Mouse (Mus musculus) lung, adult 18-20 months (tissue): Measurements from ENCODE around the gene Zfp367.

ENCODE experiments used
- DNase-seq, 2 experiments: peaks; one replicate each; pipeline ENCODE4 v3.0.0; 2022; ENCODE audit warnings: mixed read lengths in 2 of 2

The Zfp367 gene

DNA sequence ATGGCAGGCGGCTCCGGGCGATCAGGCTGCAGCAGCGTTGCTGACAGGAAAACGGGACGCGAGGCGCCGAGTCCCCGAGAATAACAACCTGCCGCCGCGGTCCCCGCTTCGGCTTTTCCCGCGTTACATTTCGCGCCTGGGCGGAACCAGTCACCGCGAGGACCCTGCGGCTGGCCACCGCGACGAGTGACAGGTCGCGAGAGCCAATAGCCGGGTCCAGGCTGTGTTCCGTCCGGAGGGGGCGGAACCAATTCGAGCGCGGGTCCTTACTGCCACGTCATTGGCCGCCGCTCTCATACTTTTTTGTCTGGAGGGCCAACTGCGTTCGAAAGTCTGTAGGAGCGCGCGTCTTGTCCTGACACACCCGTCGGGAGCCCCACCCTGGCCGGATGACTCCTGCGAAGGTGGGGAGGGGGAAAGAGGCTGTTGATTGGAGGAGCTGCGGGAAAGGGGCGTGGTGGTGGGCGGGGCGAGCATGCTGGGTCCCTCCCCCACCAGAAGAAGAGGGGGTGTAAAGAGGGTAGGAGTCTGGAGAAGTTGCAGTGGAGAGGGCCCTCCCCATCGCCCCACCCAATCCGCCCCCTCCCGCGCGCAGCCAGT is at the start of gene Zfp367:
Zfp367 (minus strand) TSS at position 120 of the 600 bp plus-strand sequence.
- peak; percentile 100 for DNase-seq

DNA sequence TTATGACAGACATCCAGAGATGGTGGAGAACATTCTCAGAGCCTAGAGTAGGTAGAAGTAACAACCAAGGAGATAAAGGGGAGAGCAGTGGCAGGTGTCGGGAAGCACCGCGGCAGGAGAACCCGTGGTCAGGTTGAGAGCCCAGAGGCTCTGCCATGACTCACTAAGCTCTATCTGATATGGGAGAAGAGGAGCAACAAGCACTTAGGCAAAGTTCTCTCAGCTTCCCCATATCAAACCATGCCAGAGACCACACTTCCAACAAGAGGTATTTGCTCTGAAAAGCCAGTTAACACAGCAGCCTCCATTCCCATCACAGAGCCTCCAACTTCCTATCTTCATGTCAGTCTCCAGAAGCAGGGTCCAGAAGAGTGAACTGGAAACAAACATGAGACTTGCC is 47.9 kb upstream of the Zfp367 start:
- DNase-seq = no peak

DNA sequence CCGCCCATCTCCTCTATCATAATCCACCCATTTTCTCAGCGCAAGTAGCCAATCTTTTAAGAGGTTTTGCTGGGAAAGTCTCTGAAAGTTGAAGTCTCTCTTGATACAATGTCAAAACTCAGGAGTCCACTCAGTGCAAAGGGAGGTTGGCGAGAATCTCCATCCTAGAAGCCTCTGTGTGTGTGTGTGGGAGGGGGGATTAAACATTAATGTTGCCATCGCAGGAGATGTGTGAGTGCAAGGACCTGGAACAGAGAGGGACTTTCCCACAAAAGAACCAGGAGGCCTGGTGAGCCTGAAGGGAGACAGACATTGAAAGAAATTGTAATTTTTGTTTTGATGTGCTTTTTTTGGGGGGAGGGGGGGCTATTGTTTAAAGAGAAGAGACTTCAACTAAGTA is 45.3 kb upstream of the Zfp367 start:
- no peak for DNase-seq

DNA sequence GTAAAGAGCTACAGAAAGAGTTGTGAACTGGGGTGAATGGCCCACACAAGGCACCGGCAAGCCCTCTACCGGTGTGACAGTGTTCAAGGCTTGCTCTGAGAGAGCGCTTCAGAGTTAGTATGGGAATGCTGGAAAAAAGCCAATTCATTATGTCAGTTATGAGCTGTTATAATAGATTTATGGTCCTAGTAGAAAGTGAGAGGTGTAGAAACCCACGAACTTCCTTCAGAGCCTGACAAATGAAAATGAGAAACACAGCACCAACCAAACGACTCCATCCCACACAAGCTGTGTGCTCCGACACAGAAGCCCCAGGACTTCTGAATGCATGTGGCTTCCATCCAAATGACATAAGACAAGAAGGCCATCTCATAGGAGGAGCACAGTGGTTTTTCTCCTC is 44.9 kb upstream of the Zfp367 start:
- DNase-seq = no peak

DNA sequence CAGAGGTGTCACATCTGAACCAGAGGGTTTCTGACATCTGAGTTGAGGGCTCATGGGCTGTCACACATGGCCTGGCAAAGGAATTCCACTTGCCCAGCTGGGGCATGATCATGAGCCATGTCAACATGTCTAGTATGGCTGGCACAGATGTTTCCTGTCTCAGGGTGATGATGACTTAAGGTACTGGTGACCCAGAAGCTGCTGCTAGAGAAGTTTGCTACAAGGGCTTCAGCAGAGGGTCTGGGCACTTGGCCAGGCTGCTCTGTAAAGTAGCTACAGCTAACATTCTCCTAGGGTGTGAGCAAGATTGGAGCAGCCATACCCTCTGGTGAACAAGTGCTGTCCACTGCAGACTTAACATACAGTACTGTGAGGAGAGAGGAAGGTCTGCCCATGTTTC is 34.1 kb upstream of the Zfp367 start:
- DNase-seq = no peak

DNA sequence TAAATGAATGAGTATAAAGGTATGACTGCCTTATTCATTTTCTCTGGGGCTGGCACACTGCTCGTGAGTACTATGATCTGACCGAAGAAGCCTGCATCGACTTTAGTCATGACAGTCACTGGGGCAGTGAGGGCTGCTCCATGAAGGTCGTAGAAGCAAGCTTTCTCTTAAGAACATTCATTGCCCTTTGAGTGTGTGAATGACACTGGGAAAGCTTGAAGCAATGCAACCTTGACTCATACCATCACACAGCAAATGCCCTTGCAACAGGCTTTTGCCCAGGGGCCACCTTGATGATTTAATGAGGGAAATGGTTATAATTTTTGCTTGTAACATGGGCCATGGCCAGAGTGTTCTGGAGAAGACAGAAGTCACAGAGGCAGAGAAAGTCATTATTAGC is 33.5 kb upstream of the Zfp367 start:
- no peak for DNase-seq

DNA sequence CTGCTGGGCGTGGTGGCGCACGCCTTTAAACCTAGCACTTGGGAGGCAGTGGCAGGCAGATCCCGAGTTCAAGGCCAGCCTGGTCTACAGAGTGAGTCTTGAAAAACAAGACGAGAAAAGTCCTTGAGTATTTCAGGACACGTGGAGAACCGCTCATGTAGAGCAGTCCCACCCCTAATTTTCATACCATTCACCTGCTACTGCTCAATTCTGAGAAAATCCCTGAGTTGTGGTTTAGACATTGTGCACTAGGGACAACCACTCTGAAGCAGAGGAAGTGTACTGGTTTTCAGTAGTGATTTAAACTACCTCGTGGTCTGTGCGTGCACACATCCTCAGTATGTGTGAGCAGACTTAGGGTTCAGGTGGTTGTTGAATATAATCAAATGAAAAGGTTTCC is 32.6 kb upstream of the Zfp367 start:
- DNase-seq = no peak

DNA sequence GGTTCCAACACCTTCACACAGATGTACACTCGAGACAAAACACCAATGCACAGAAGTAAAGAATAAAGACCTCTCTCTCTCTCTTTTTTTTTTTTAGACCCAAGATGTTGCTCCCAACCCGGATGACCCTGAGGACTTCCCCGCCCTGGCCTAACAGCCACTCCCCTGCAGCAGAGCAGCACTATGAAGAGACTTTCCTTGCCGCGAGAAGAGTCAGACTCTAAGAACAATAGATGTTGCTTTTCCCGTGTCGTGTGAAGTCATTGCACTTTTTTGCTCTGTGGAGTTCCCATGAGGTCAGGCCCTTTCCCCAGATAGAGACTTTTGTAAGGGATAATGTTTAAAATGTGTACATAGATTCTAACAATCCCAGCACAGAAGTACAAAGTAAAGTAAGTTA is 32.2 kb upstream of the Zfp367 start:
- no peak for DNase-seq

DNA sequence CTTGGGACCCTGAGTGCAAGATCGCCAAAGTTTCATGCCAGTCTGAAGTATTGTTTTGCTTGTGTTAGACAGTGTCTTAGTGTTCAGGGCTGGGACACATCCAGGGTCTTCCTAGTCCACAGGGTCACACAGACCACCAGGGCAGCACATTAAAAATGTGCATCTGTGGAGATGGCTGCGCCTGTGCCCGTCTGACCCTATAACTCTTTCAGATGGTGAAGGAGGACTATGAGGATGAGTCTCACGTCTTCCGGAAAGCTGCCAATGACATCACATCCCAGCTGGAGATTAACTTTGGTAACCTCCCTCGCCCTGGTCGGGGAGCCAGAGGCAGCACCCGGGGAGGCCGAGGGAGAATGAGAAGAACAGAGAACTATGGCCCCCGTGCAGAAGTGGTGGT is 31.4 kb upstream of the Zfp367 start:
- no peak for DNase-seq

DNA sequence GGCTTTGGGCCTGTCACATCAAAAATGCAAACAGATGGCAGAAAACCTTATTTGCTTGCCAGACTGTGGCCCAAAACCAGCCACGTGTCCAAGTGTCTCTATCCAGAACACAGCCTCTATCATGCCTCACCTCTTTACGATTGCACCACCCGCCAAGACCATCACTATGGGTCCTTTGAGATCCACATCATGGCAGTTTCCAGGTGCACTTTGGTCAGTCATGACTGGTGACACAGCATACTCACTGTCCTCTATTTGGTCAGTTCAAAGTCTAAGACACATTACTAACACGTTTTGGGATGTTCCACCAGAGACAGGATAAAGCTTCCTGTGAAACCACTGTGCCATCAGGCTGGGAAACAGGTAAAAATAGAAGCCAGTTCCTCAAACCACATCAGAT is 30.6 kb upstream of the Zfp367 start:
- DNase-seq = no peak

DNA sequence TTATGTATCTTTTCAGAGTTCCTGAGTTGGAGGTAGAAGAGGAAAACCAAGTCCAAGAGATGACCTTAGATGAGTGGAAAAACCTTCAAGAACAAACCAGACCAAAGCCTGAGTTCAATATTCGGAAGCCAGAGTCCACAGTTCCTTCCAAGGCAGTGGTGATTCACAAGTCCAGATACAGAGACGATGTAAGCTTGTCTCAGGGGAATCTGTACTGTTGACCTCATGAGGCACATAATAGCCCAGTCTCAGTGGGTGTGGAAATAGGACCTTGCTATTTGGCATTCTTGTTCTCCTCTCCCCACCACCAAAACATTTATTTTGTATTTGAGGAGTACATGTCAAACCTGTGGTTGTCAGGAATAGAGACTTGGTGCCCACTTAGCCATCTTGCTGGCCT is 29.1 kb upstream of the Zfp367 start:
- DNase-seq = no peak

DNA sequence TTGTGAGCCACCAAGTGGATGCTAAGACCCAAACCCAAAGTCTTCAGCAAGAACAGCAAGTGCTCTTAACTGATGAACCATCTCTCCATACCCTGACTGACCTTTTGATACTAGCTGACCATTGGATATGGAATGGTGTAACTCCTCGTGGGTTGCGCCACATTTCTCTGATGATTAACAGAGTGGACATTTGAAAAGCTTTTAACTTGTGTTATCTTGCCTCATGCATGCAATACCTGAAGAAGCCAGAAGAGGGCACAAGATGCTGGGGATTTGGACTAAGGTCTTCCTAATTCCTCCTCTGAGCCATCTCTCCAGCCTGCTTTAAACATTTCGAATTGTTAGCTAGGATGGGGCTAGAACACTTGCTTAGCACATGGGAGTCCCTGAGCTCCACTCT is 27.9 kb upstream of the Zfp367 start:
- peak; percentile 28 to 67 for DNase-seq

DNA sequence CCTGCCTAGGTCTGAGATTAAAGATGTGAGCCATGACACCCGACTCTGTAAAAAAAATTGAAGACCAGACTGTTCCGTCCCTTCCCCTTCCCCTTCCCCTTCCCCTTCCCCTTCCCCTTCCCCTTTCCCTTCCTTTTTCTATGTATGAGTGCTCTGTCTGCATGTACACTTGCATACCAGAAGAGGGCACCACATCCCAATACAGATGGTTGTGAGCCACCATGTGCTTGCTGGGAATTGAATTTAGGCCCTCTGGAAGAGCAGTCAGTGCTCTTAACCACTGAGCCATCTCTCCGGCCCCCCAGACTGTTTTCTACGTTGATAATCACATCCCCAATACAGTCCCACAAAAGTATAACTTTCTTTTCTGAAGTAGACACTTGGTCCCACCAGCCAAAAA is 27.3 kb upstream of the Zfp367 start:
- no peak for DNase-seq

DNA sequence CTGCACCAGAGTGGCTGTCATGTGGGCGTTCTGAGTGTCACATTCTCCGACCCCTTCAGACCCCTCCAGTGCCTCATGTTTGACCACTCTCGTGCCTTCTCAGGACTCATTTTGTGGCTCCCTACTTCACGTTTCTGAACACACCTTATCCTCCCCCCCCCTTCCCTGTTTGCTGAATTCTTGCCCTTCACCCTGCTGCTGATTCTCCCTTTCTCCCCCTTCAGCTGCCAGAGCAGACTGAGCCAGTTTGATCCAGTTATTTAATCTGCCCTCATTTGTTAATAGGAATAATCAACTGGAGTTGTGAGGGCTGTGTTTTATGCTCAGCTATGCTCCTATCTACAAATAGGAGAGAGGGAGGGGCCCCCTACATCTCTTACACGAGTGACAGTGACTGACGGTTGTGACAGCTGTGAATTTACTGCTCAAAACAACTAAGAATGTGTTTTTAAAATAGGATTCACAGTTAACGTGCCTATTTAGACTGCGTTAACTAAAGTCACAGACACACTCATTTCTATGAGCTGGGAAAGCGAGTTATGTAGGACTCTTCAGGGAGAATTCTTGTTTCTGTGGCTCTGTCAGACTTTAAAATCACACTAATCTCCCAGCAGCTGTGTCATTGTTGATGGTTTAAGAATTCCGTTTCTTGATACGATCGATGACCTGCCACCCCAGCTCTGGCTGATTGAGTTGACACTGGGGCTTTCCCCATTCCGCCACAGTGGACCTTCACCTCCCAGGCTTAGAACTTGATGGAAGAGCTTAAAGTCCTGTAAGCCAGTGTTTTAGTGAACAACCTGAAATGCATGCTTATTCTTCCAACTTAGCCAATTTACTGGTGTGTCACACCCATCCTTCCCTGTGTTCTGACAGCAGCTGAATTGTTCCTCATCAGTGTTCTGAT is 26.0 kb upstream of the Zfp367 start:
- DNase-seq = no peak

DNA sequence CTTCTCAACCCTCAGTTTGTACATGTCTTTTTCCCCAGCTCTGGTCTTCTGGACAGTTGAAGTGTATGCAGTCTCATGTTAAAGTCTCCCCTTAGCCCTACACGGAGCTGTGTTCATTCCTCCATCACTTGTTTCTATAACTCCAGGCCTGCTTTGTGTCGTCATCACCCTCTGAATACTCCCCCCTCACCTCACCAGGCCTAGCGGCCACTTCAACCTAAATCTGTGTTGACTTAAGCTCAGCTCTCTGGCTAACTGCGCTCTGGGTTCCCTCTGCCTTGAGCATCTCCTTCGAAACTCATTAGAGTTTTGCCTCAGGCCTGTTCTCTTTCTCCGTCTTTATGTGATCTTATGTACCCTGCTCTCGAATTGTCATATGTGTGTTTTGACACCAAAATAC is 25.0 kb upstream of the Zfp367 start:
- no peak for DNase-seq

DNA sequence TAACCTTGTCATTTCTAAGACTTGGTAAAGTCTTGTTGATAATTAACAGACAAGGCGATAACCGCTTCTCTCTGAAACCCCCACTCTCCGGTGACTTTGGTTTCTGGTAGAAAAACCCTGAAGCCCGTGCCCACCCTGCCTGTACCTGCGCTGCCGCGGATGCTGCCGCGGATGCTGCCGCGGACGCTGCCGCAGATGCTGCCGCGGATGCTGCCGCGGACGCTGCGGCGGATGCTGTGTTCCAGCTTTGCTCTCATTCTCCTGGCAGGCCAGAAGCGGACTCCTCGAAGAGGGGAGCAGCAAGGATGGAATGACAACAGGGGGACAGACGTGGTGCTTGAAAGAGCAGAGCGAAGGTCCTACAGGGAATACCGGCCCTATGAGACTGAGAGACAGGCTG is 16.7 kb upstream of the Zfp367 start:
- DNase-seq = no peak

DNA sequence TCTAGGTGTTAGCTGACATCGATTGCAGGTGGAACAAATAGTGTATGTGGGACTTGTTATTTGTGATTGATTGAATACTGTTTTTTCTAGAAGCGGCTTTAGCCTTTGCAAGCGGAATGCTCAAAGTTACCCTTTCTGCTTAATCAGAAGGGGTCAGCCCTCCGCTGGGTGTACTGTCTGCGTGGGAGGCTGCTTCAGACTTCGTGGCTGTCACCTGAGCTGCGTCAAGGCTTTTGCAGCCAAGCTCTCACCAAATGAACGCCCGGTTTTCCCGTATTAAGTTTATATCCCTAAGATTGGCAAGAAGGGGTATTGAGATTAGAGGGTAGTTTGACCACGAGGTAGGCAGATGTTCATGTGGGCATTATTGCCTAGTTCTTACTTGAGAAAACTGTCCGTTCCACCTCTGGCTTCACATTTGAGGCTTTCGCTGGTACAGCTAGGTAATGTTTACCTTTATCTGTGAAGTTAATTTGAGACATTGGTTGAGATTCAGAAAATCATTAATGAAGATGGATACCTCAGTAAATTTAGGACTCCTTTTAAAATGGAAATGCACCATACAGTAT is 10.2 kb upstream of the Zfp367 start:
- no peak for DNase-seq

DNA sequence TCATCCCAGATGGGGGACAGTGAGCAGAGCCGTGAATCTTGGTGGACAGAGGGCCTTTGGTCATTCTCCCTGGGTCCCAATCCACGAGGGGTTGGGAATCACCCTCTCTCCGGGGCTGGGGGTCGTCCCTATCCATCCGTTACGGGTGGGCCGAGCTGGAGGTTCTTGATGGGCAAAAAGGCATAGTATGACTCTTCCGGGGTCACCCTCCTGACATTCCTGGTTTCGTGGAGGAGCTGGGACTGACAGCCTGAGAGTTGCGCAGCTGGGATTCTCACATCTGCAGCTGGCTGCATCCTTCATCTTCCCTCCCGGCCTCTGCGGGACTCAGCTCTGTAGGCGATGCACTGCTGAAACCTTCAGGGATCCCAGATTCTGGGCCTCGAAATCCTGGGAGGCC is 9.6 kb upstream of the Zfp367 start:
- DNase-seq = peak in 1 of 2 experiments; percentile 12

DNA sequence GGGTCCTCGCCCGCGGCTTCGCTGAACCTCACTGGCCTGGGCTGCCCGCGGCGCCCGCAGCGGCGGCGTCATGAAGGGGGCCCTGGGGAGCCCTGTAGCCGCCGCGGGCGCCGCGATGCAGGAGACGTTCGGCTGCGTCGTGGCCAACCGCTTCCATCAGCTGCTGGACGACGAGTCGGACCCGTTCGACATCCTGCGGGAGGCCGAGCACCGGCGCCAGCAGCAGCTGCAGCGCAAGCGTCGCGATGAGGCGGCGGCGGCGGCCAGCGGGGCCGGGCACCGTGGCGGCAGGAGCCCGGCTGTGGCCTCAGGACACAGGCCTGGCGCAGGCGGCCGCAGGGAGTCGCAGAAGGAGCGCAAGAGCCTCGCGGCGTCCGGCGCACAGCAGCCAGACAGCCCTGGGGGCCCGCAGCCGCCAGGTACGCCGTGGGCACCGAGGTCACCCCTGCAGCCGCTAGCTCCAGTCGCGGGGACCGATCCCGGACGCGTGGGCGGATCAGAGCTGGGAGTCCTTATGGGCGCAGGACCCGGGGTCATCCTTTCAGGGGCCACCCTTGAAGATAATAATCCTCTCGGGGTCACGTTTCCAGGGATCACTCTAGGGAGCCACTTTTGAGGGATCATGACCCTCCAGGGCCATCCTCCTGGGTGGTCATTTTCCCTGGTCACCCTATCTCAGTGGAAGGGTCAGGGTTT is 9.1 kb upstream of the Zfp367 start:
- no peak for DNase-seq

DNA sequence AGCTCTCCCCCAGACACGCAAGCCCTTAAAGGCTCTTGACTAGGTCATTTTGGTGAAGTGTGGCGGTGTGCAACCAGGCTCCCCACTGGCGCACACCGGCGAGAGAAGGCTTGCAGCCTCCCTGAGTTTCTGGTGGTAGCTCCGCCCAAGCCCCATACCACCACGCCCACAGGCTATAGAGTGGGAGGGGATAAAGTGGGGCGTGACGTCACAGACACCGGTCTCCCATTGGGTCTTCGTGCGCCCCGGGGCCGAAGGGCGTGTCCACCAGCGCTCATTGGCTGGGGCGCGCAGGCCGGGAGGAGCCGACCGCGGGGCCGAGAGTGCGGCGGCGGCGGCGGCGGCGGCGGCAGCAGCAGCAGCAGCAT is 8.5 kb upstream of the Zfp367 start, which contains the start of gene Habp4:
Habp4 (plus strand) TSS at position 277 of the 368 bp plus-strand sequence.
- DNase-seq = peak; percentile 99

DNA sequence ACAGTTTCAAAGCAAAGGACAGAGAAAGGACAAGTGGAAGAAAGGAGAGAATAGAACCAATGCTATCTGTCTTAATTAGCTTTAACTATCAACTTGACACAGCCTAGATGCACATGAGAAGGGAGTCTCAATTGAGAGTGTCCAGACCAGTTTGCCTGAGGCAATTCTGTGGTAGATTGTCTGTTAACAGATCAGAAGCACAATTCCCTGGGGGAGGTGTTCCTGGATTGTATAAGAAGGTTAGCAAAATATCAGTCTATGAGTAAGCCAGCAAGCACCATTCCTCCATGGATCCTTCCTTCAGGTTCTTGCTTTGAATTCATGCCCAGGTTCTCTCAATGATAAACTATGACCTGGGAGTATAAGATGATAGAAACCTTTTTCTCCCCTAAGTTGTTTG is 4.0 kb upstream of the Zfp367 start:
- no peak for DNase-seq

DNA sequence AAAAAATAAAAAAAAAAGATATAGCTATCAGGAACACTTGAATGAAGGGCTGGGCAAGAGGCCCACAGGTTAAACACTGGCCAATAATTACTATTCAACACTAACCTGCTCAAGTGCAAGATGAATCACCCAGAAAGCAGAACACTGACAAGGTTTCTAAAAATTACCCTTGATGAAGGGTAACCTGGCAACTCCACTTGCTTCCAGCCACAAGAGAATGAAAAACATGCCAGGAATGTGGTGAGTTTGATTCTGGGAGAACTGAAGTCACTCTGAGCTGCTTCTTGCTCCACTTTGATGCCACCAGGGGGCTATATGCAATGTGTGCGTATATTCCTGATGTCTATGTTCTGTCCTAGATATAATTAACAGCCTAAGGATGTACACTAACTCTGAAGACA is 2.2 kb upstream of the Zfp367 start:
- peak; percentile 75 to 79 for DNase-seq

DNA sequence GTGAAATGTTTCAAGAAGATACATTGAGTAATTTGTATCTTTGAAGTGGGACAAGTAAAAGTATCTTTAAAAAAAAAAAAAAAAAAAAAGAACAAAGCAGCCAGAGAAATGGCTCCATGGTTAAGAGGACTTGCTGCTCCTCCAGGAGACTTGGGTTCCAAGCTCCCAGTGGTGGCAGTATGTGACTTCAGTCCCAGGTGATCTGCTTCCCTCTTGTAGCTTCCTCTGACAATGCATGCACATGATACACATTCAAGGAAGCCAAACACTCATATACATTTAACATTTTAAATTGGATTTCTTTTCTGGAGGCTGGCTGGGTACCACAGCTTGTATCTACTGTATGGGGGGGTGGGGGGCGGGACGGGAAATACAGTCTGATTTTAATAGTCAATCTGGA is 1.6 kb upstream of the Zfp367 start:
- no peak for DNase-seq
